Mouse (Mus musculus) heart, embryonic 11.5 days (tissue): Measurements from ENCODE around the gene Defb29. TPM values are rescaled to one million over a fixed set of nuclear protein-coding genes. Genes with fewer than 3 reads are reported as not detected.

Experiments
- ATAC-seq: fragments of 200-750 bp; cut with Nextera tagmentation; replicated peaks from 2 replicates; pipeline ENCODE4 v1.8.0; 2017; ENCODE audit warnings: moderate library complexity; ENCODE audit not compliant: insufficient number of reproducible peaks, low FRiP score, low TSS enrichment
- H3K27ac ChIP-seq: fragments of 300-500 bp; sonication (generic); 2 replicates; pipeline ENCODE4 v1.5.1; 2014; ENCODE audit warnings: mild to moderate bottlenecking, low read depth, low read length
- H3K27me3 ChIP-seq: fragments of 300-500 bp; sonication (generic); 2 replicates; pipeline ENCODE4 v1.6.1; 2014; ENCODE audit warnings: mild to moderate bottlenecking, low read length, mixed read lengths; ENCODE audit not compliant: control insufficient read depth, insufficient read depth
- H3K36me3 ChIP-seq: fragments of 300-500 bp; sonication (generic); 2 replicates; pipeline ENCODE4 v1.6.1; 2014; ENCODE audit warnings: mild to moderate bottlenecking, low read length, moderate library complexity, mixed read lengths; ENCODE audit not compliant: control insufficient read depth, insufficient read depth
- H3K4me1 ChIP-seq: fragments of 300-500 bp; sonication (generic); 2 replicates; pipeline ENCODE4 v1.6.1; 2014; ENCODE audit warnings: low read length; ENCODE audit not compliant: control insufficient read depth, insufficient read depth
- H3K4me2 ChIP-seq: fragments of 300-500 bp; sonication (generic); 2 replicates; pipeline ENCODE4 v1.6.1; 2014; ENCODE audit warnings: mild to moderate bottlenecking, moderate library complexity
- H3K4me3 ChIP-seq: fragments of 300-500 bp; sonication (generic); 2 replicates; pipeline ENCODE4 v1.5.1; 2014; ENCODE audit warnings: low read depth, low read length
- H3K9ac ChIP-seq: fragments of 300-500 bp; sonication (generic); 2 replicates; pipeline ENCODE4 v1.6.1; 2014; ENCODE audit warnings: mild to moderate bottlenecking, low read depth, low read length, moderate library complexity
- H3K9me3 ChIP-seq: fragments of 300-500 bp; sonication (generic); replicated peaks from 2 replicates; pipeline ENCODE4 v1.6.1; 2016; ENCODE audit warnings: low read length; ENCODE audit not compliant: control insufficient read depth
- WGBS: fragments of 180-500 bp; shearing (Covaris S2); extraction: QIAGEN DNeasy Blood & Tissue Kit; methylation state at CpG from one replicate; pipeline ENCODE4 v1.1.7; 2014; ENCODE audit not compliant: insufficient replicate concordance; 5-methylcytosine and 5-hydroxymethylcytosine counted together
- polyA plus RNA-seq: library from polyadenylated mRNA; unstranded; fragments of >200 nt; fragmentation: Nextera tagmentation; extraction: Ambion mirVana; gene quantifications from 2 replicates; pipeline ENCODE4 v1.2.1, GENCODE M21; 2014

Gene Defb29
- polyA plus RNA-seq, 1 experiment from 2014 or later = not detected

GRCm38 (mm10) chr2:152541979-152542378, 2.1 kb upstream of the Defb29 start:
- Histone ChIP-seq H3K9ac (no peak overlapping the region), H3K27ac (no peak overlapping the region), H3K36me3 (no peaks in the 10 kb centered on the region), H3K4me3 (no peak overlapping the region), H3K4me1 (no peaks in the 10 kb centered on the region), H3K4me2 (no peak overlapping the region), H3K9me3 (no peaks in the 10 kb centered on the region), H3K27me3 (no peaks in the 10 kb centered on the region)
- 77% methylated on average over 9 of the region's 9 CpGs for WGBS
- ATAC-seq = no peak

- Histone ChIP-seq H3K36me3 (no peaks in the 10 kb centered on the region), H3K4me2 (no peak within 1 kb of the TSS), H3K4me1 (no peaks in the 10 kb centered on the region), H3K4me3 (no peak within 1 kb of the TSS), H3K9ac (no peak within 1 kb of the TSS), H3K27me3 (no peaks in the 10 kb centered on the region), H3K27ac (no peak within 1 kb of the TSS), H3K9me3 (no peaks in the 10 kb centered on the region)
- no peak for ATAC-seq
- 68% methylated on average over 4 of the region's 4 CpGs for WGBS
Measured at GRCm38 (mm10) chr2:152517981-152518380, 21.9 kb downstream of the Defb29 start, which contains the start of gene Defb28. Gene Defb28 (plus strand): TSS chr2:152518255.

GRCm38 (mm10) chr2:152516084-152516483, 23.8 kb downstream of the Defb29 start:
- Histone ChIP-seq H3K9me3 (no peaks in the 10 kb centered on the region), H3K27ac (no peak overlapping the region), H3K36me3 (no peaks in the 10 kb centered on the region), H3K4me2 (no peak overlapping the region), H3K9ac (no peak overlapping the region), H3K27me3 (no peaks in the 10 kb centered on the region), H3K4me1 (no peaks in the 10 kb centered on the region), H3K4me3 (no peak overlapping the region)
- ATAC-seq = no peak
- 75% methylated on average over 4 of the region's 4 CpGs for WGBS

GRCm38 (mm10) chr2:152511592-152511991, 28.3 kb downstream of the Defb29 start, which contains the start of gene Defb26:
Gene Defb26 (minus strand): TSS chr2:152511692.
- Histone ChIP-seq H3K4me3 (no peak within 1 kb of the TSS), H3K9ac (no peak within 1 kb of the TSS), H3K36me3 (no peaks in the 10 kb centered on the region), H3K27me3 (no peaks in the 10 kb centered on the region), H3K9me3 (no peaks in the 10 kb centered on the region), H3K27ac (no peak within 1 kb of the TSS), H3K4me2 (no peak within 1 kb of the TSS), H3K4me1 (no peaks in the 10 kb centered on the region)
- WGBS = 90% methylated on average over 1 of the region's 1 CpGs
- no peak for ATAC-seq

- H3K4me1 ChIP-seq = no peaks in the 10 kb centered on the region
- H3K9me3 ChIP-seq = no peaks in the 10 kb centered on the region
- no peak for ATAC-seq
- WGBS = 79% methylated on average over 2 of the region's 2 CpGs
- H3K27me3 ChIP-seq = no peaks in the 10 kb centered on the region
- H3K4me3 ChIP-seq = no peak overlapping the region
- H3K36me3 ChIP-seq = no peaks in the 10 kb centered on the region
- no peak overlapping the region for H3K9ac ChIP-seq
- H3K4me2 ChIP-seq = no peak overlapping the region
- no peak overlapping the region for H3K27ac ChIP-seq
Measured at GRCm38 (mm10) chr2:152503950-152504349, 35.9 kb downstream of the Defb29 start.

GRCm38 (mm10) chr2:152500863-152501229, 39.1 kb downstream of the Defb29 start:
- ATAC-seq = no peak
- H3K9me3 ChIP-seq = no peaks in the 10 kb centered on the region
- no peak overlapping the region for H3K27ac ChIP-seq
- H3K4me1 ChIP-seq = no peaks in the 10 kb centered on the region
- H3K36me3 ChIP-seq = no peaks in the 10 kb centered on the region
- no peak overlapping the region for H3K9ac ChIP-seq
- no peak overlapping the region for H3K4me2 ChIP-seq
- H3K27me3 ChIP-seq = no peaks in the 10 kb centered on the region
- 72% methylated on average over 6 of the region's 6 CpGs for WGBS
- no peak overlapping the region for H3K4me3 ChIP-seq

- H3K9me3 ChIP-seq = no peaks in the 10 kb centered on the region
- H3K4me3 ChIP-seq = no peak overlapping the region
- H3K27me3 ChIP-seq = no peaks in the 10 kb centered on the region
- no peaks in the 10 kb centered on the region for H3K4me1 ChIP-seq
- WGBS = 51% methylated on average over 7 of the region's 7 CpGs
- H3K36me3 ChIP-seq = no peaks in the 10 kb centered on the region
- H3K9ac ChIP-seq = no peak overlapping the region
- H3K27ac ChIP-seq = no peak overlapping the region
- no peak overlapping the region for H3K4me2 ChIP-seq
- ATAC-seq = no peak
Measured at GRCm38 (mm10) chr2:152500204-152500862, 39.6 kb downstream of the Defb29 start.

- Histone ChIP-seq H3K4me1 (no peaks in the 10 kb centered on the region), H3K9me3 (no peaks in the 10 kb centered on the region), H3K36me3 (no peaks in the 10 kb centered on the region), H3K9ac (no peak overlapping the region), H3K4me3 (no peak overlapping the region), H3K27me3 (no peaks in the 10 kb centered on the region), H3K4me2 (no peak overlapping the region), H3K27ac (no peak overlapping the region)
- ATAC-seq = no peak
- 75% methylated on average over 6 of the region's 6 CpGs for WGBS
Measured at GRCm38 (mm10) chr2:152498020-152498419, 41.9 kb downstream of the Defb29 start.

GRCm38 (mm10) chr2:152493151-152493550, 46.7 kb downstream of the Defb29 start:
- Histone ChIP-seq H3K4me1 (no peaks in the 10 kb centered on the region), H3K27me3 (no peaks in the 10 kb centered on the region), H3K36me3 (no peaks in the 10 kb centered on the region), H3K9ac (no peak overlapping the region), H3K4me3 (no peak overlapping the region), H3K4me2 (no peak overlapping the region), H3K9me3 (no peaks in the 10 kb centered on the region), H3K27ac (no peak overlapping the region)
- WGBS = 79% methylated on average over 6 of the region's 6 CpGs
- ATAC-seq = no peak
